Mouse (Mus musculus) hindbrain, embryonic 16.5 days (tissue): ENCODE measurements at regions not wholly inside any gene's neighbourhood (a gene's known extent, or its start where the extent isn't known, plus 50 kb on each side); places are given as distances from the start of the nearest gene placed in this dataset.

ENCODE experiments used
- ATAC-seq: fragments of 200-750 bp; cut with Nextera tagmentation; 2 replicates; pipeline ENCODE4 v1.8.0; 2017; ENCODE audit warnings: moderate TSS enrichment, moderate library complexity
- H3K27ac ChIP-seq: fragments of 300-500 bp; sonication (generic); 2 replicates; pipeline ENCODE4 v1.5.1; 2014; ENCODE audit warnings: low read depth, mild to moderate bottlenecking, control low read depth, low read length, moderate library complexity
- H3K27me3 ChIP-seq: fragments of 300-500 bp; sonication (generic); replicated peaks from 2 replicates; pipeline ENCODE4 v1.6.1; 2014; ENCODE audit warnings: low read length; ENCODE audit not compliant: control insufficient read depth, insufficient read depth
- H3K36me3 ChIP-seq: fragments of 300-500 bp; sonication (generic); 2 replicates; pipeline ENCODE4 v1.6.1; 2014; ENCODE audit warnings: mild to moderate bottlenecking, low read length, moderate library complexity, mixed read lengths; ENCODE audit not compliant: control insufficient read depth, insufficient read depth
- H3K4me1 ChIP-seq: fragments of 300-500 bp; sonication (generic); 2 replicates; pipeline ENCODE4 v1.6.1; 2014; ENCODE audit warnings: low read depth, low read length; ENCODE audit not compliant: control insufficient read depth, insufficient read depth
- H3K4me2 ChIP-seq: fragments of 300-500 bp; sonication (generic); 2 replicates; pipeline ENCODE4 v1.6.1; 2014; ENCODE audit warnings: mild to moderate bottlenecking, low read length, control low read depth, moderate library complexity
- H3K4me3 ChIP-seq: fragments of 300-500 bp; sonication (generic); 2 replicates; pipeline ENCODE4 v1.5.1; 2014; ENCODE audit warnings: mild to moderate bottlenecking, low read length, control low read depth, moderate library complexity
- H3K9ac ChIP-seq: fragments of 300-500 bp; sonication (generic); 2 replicates; pipeline ENCODE4 v1.6.1; 2014; ENCODE audit warnings: low read depth, mild to moderate bottlenecking, control low read depth, low read length, moderate library complexity
- H3K9me3 ChIP-seq: fragments of 300-500 bp; sonication (generic); 2 replicates; pipeline ENCODE4 v1.6.1; 2014; ENCODE audit warnings: mild to moderate bottlenecking, low read length, moderate library complexity; ENCODE audit not compliant: control insufficient read depth
- WGBS: fragments of 180-500 bp; shearing (Covaris S2); extraction: QIAGEN DNeasy Blood & Tissue Kit; methylation state at CpG from one replicate; pipeline ENCODE4 v1.1.7; 2014; 5-methylcytosine and 5-hydroxymethylcytosine counted together

- H3K4me1 ChIP-seq = no peaks in the 10 kb centered on the region
- H3K36me3 ChIP-seq = no peaks in the 10 kb centered on the region
- H3K4me2 ChIP-seq = no peak overlapping the region
- no peak overlapping the region for H3K9ac ChIP-seq
- no peaks in the 10 kb centered on the region for H3K27me3 ChIP-seq
- 86% methylated on average over 2 of the region's 3 CpGs for WGBS
- ATAC-seq = no peak
- no peak overlapping the region for H3K27ac ChIP-seq
- H3K4me3 ChIP-seq = no peak overlapping the region
- no peaks in the 10 kb centered on the region for H3K9me3 ChIP-seq
These were observed 426.3 kb downstream of the Lrig3 start for GRCm38 (mm10) chr10:126392235-126392634.

- 59% methylated on average over 6 of the region's 6 CpGs for WGBS
These were observed 425.8 kb downstream of the Lrig3 start for GRCm38 (mm10) chr10:126391770-126392169.

GRCm38 (mm10) chr10:126386430-126386829 lies 420.5 kb downstream of the Lrig3 start:
- no peaks in the 10 kb centered on the region for H3K27me3 ChIP-seq
- H3K4me1 ChIP-seq = no peaks in the 10 kb centered on the region
- WGBS = 71% methylated on average over 3 of the region's 3 CpGs
- no peaks in the 10 kb centered on the region for H3K36me3 ChIP-seq
- H3K9ac ChIP-seq = no peak overlapping the region
- H3K4me3 ChIP-seq = no peak overlapping the region
- no peak overlapping the region for H3K27ac ChIP-seq
- H3K4me2 ChIP-seq = no peak overlapping the region
- no peak for ATAC-seq
- H3K9me3 ChIP-seq = no peaks in the 10 kb centered on the region; the same call in 1 of the 2 replicates

More at GRCm38 (mm10) chr10:126391770-126392169, 425.8 kb downstream of the Lrig3 start:
- H3K4me2 ChIP-seq = no peak overlapping the region
- no peak overlapping the region for H3K9ac ChIP-seq
- H3K36me3 ChIP-seq = no peaks in the 10 kb centered on the region
- H3K27ac ChIP-seq = no peak overlapping the region
- ATAC-seq = no peak
- no peaks in the 10 kb centered on the region; the same call in 1 of the 2 replicates for H3K9me3 ChIP-seq
- H3K4me1 ChIP-seq = no peaks in the 10 kb centered on the region
- H3K27me3 ChIP-seq = no peaks in the 10 kb centered on the region
- H3K4me3 ChIP-seq = no peak overlapping the region

DNA sequence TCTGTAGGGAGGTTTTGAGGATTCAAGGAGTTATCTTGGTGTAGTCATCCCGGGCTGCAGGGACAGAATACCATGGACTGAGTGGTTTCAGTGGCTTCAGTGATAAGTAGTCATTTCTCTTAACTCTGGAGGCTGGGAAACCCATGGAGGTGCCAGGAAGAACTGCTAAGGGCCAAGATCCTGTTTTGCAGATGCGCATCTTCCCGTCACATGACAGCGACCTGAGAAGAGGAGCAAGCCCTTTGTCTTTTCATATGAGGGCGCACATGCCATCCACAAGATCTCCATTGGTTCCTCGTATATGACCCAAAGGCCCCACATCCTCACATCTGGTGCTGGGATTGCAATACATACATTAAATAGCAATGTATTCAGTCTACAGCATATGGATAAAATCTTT lies 419.7 kb downstream of the Lrig3 start:
- Histone ChIP-seq H3K9me3 (no peaks in the 10 kb centered on the region; the same call in 1 of the 2 replicates), H3K9ac (no peak overlapping the region), H3K4me2 (no peak overlapping the region), H3K27ac (no peak overlapping the region), H3K27me3 (no peaks in the 10 kb centered on the region), H3K36me3 (no peaks in the 10 kb centered on the region), H3K4me1 (no peaks in the 10 kb centered on the region), H3K4me3 (no peak overlapping the region)
- WGBS = 93% methylated on average over 6 of the region's 6 CpGs
- no peak for ATAC-seq

GRCm38 (mm10) chr10:126380381-126380780 lies 414.4 kb downstream of the Lrig3 start:
- Histone ChIP-seq H3K9me3 (no peaks in the 10 kb centered on the region), H3K27ac (no peak overlapping the region), H3K4me3 (no peak overlapping the region), H3K27me3 (no peaks in the 10 kb centered on the region), H3K9ac (no peak overlapping the region), H3K4me1 (no peaks in the 10 kb centered on the region), H3K36me3 (no peaks in the 10 kb centered on the region), H3K4me2 (no peak overlapping the region)
- WGBS = 90% methylated on average over 2 of the region's 2 CpGs
- no peak for ATAC-seq

GRCm38 (mm10) chr10:126379239-126379638 lies 413.3 kb downstream of the Lrig3 start:
- no peaks in the 10 kb centered on the region for H3K36me3 ChIP-seq
- H3K4me3 ChIP-seq = no peak overlapping the region
- H3K27ac ChIP-seq = no peak overlapping the region
- no peaks in the 10 kb centered on the region for H3K27me3 ChIP-seq
- no peak for ATAC-seq
- no peaks in the 10 kb centered on the region for H3K9me3 ChIP-seq
- 14% methylated on average over 6 of the region's 6 CpGs for WGBS
- no peak overlapping the region for H3K9ac ChIP-seq
- no peaks in the 10 kb centered on the region for H3K4me1 ChIP-seq
- H3K4me2 ChIP-seq = no peak overlapping the region

DNA sequence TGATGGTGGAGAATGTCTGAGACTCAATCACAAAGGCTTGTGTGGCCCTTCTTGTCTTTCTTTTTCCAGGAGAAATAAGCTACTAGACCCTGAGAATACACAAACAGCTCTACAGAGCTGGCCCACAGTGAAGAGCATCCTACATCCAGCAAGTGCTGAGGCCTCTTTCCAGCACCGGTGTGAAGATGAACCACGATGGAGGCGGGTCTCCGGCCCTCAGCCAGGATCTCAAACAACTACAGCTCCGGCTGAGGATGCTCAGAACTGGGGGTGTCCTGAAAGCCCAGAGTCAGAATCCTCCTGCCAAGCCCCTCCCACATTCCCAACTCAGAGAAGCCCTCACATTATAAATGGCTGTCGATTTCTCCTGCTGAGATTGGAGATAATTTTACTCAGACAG lies 407.9 kb downstream of the Lrig3 start:
- H3K9ac ChIP-seq = no peak overlapping the region
- 64% methylated on average over 6 of the region's 6 CpGs for WGBS
- no peaks in the 10 kb centered on the region for H3K9me3 ChIP-seq
- ATAC-seq = no peak
- H3K36me3 ChIP-seq = no peaks in the 10 kb centered on the region
- no peak overlapping the region for H3K27ac ChIP-seq
- no peaks in the 10 kb centered on the region for H3K27me3 ChIP-seq
- H3K4me2 ChIP-seq = no peak overlapping the region
- H3K4me3 ChIP-seq = no peak overlapping the region
- no peaks in the 10 kb centered on the region; the same call in 1 of the 2 replicates for H3K4me1 ChIP-seq

DNA sequence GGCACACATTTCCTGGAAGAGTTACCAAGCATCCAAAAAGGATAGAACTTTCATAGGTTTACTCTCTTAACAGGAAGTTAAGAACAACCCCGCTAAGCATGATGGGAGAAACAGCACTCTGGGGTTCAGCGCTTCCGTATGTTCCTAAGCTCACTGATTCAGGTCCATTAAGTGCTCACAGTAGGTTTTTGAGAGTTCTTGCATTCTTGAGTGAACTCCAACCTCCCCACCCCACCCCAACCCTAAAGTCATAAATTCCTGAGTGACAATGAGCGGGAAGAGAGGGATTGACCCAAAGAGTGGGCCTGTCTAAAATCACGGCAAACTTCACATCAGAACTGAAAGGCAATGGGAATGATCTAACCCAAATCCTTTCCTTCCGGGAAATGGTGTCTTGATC lies 405.9 kb downstream of the Lrig3 start:
- Histone ChIP-seq H3K27me3 (no peaks in the 10 kb centered on the region), H3K4me1 (no peaks in the 10 kb centered on the region; the same call in 1 of the 2 replicates), H3K36me3 (no peaks in the 10 kb centered on the region), H3K27ac (no peak overlapping the region), H3K4me2 (no peak overlapping the region), H3K4me3 (no peak overlapping the region), H3K9me3 (no peaks in the 10 kb centered on the region), H3K9ac (no peak overlapping the region)
- ATAC-seq = no peak
- WGBS = 93% methylated on average over 6 of the region's 6 CpGs

DNA sequence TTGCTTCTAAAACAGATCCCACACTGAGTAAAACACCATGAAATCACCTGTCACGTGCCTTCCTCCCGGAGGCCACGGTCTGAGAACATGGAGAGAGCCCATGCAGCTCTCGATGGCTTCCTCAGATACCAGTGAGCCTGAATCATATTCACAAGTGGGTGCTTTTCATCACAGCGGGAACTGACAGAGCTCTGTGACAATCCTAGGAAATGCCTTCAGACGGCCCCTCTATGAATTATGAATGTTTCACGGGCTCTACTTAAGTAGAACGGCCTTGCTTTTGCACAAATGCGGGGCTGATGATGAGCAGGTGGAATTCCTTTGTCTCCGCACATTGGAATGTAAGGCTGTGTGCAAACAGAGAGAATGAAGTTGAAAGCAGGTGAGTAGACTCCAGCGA lies 383.1 kb downstream of the Lrig3 start:
- WGBS = 55% methylated on average over 11 of the region's 11 CpGs
- H3K9ac ChIP-seq = no peak overlapping the region
- H3K27me3 ChIP-seq = no peaks in the 10 kb centered on the region
- no peak overlapping the region for H3K27ac ChIP-seq
- no peaks in the 10 kb centered on the region for H3K36me3 ChIP-seq
- no peak for ATAC-seq
- no peaks in the 10 kb centered on the region for H3K4me1 ChIP-seq
- H3K9me3 ChIP-seq = no peaks in the 10 kb centered on the region
- no peak overlapping the region for H3K4me3 ChIP-seq
- H3K4me2 ChIP-seq = no peak overlapping the region

GRCm38 (mm10) chr10:126337426-126337825 lies 371.5 kb downstream of the Lrig3 start:
- Histone ChIP-seq H3K9ac (no peak overlapping the region), H3K27me3 (no peaks in the 10 kb centered on the region), H3K27ac (no peak overlapping the region), H3K4me1 (no peaks in the 10 kb centered on the region), H3K9me3 (0 out of 2 replicates have a peak, but pooled peaks cover 2% of the 10 kb centered on the region), H3K36me3 (no peaks in the 10 kb centered on the region), H3K4me2 (no peak overlapping the region), H3K4me3 (no peak overlapping the region)
- no peak for ATAC-seq
- 75% methylated on average over 4 of the region's 4 CpGs for WGBS
